Mouse (Mus musculus) cortical plate, adult 2 months (tissue): ENCODE measurements around the gene F2r. TPM values are rescaled to one million over a fixed set of nuclear protein-coding genes. Genes with fewer than 3 reads are reported as not detected.

Source experiments
- H3K27ac ChIP-seq: fragments of 200-500 bp; 2 replicates; pipeline ENCODE4 v1.5.1; 2012; ENCODE audit warnings: low read length, control low read depth, inconsistent platforms; ENCODE audit not compliant: insufficient read depth
- H3K4me1 ChIP-seq: fragments of 200-500 bp; 2 replicates; pipeline ENCODE4 v1.6.1; 2011; ENCODE audit warnings: low read length; ENCODE audit not compliant: control insufficient read depth, insufficient read depth
- H3K4me3 ChIP-seq: fragments of 200-500 bp; 2 replicates; pipeline ENCODE4 v1.5.1; 2011; ENCODE audit warnings: mild to moderate bottlenecking, low read length, control low read depth; ENCODE audit not compliant: insufficient read depth
- CTCF ChIP-seq: fragments of 200-500 bp; IDR thresholded peaks from 2 replicates; pipeline ENCODE4 v1.5.1; 2011; ENCODE audit warnings: mild to moderate bottlenecking, control low read depth, low read length; ENCODE audit not compliant: insufficient read depth; ENCODE audit errors: extremely low read depth
- POLR2A ChIP-seq: fragments of 200-500 bp; IDR thresholded peaks from 2 replicates; pipeline ENCODE4 v1.6.1; 2011; ENCODE audit warnings: mild to moderate bottlenecking, low read length, control low read depth; ENCODE audit not compliant: insufficient read depth; ENCODE audit errors: extremely low read depth
- polyA plus RNA-seq: library from polyadenylated mRNA; depleted of rRNA; stranded (reverse); fragments of >200 nt; gene quantifications from 2 replicates; pipeline ENCODE4 v1.2.3, GENCODE M21; 2012; rRNA removed

F2r gene
- 2.6 and 2.8 TPM in 2 replicates for polyA plus RNA-seq

- TF ChIP-seq POLR2A: no peak
- Histone ChIP-seq H3K27ac (no peak within 1 kb of the TSS), H3K4me1 (no peaks in the 10 kb centered on the region), H3K4me3 (peak within 1 kb of the TSS; percentile 47)
Observed at GRCm38 (mm10) chr13:95618309-95618712, at the start of gene F2r. TSS of gene F2r (minus strand) at chr13:95618487.

GRCm38 (mm10) chr13:95667260-95667659, 49.0 kb upstream of the F2r start:
- H3K4me3 ChIP-seq: no peak overlapping the region
- H3K27ac ChIP-seq: no peak overlapping the region
- no peak for TF ChIP-seq POLR2A
- peak; percentile 28; the same call in 1 of the 2 replicates for TF ChIP-seq CTCF
- no peaks in the 10 kb centered on the region for H3K4me1 ChIP-seq

- Histone ChIP-seq H3K4me3 (no peak overlapping the region), H3K4me1 (no peaks in the 10 kb centered on the region), H3K27ac (no peak overlapping the region)
- no peak for TF ChIP-seq CTCF
- no peak for TF ChIP-seq POLR2A
Observed at GRCm38 (mm10) chr13:95665644-95666356, 47.5 kb upstream of the F2r start.

GRCm38 (mm10) chr13:95663834-95664233, 45.5 kb upstream of the F2r start:
- Histone ChIP-seq H3K4me3 (no peak overlapping the region), H3K4me1 (no peaks in the 10 kb centered on the region), H3K27ac (no peak overlapping the region)
- TF ChIP-seq CTCF (no peak), POLR2A (no peak)

- TF ChIP-seq CTCF: no peak
- no peak for TF ChIP-seq POLR2A
- H3K27ac ChIP-seq: no peak overlapping the region
- no peaks in the 10 kb centered on the region for H3K4me1 ChIP-seq
- no peak overlapping the region for H3K4me3 ChIP-seq
Observed at GRCm38 (mm10) chr13:95659432-95659831, 41.1 kb upstream of the F2r start.

DNA sequence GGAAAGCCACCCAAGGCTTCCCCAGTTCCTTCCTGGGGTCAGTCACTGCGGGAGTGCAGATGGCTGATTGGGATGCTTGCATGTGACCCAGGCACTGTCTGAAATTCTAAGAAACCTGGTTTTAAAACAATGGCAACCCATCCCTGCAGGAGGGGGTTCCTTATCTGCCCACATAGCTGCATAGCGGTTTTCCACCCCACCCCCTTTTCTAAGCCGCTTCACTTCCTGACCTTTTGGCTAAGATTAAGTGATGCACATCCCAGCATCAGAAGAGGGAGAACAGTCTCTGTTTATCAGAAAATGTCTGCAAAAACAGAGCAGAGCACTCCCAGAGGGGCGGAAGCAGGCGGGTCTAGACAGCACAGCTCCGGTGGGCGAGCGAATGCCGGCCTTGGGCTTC, 38.9 kb upstream of the F2r start:
- no peaks in the 10 kb centered on the region for H3K4me1 ChIP-seq
- no peak overlapping the region for H3K27ac ChIP-seq
- H3K4me3 ChIP-seq: no peak overlapping the region
- TF ChIP-seq POLR2A: no peak
- no peak for TF ChIP-seq CTCF

GRCm38 (mm10) chr13:95655284-95655683, 37.0 kb upstream of the F2r start:
- TF ChIP-seq CTCF (no peak), POLR2A (no peak)
- Histone ChIP-seq H3K4me1 (no peaks in the 10 kb centered on the region), H3K27ac (no peak overlapping the region), H3K4me3 (no peak overlapping the region)

DNA sequence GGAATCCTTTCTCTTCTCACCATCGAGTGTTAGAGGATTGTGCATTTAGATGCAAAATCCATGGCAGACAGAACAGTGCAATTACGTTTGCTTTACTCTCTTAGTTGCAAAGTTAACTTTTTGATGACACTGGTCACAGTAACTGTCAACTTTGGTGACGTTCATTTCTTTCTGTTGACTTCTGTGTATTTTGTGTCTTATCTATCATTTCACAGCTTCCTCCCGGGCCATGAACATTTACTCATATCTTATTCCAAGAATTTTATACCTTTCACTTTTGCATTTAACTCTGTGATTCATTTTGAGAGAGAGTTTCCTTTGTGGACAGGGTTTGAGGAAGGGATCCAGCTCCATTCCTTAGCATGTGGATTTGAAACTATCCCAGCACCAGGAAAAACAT, 35.4 kb upstream of the F2r start:
- no peak overlapping the region for H3K27ac ChIP-seq
- no peaks in the 10 kb centered on the region for H3K4me1 ChIP-seq
- TF ChIP-seq CTCF (no peak), POLR2A (no peak)
- H3K4me3 ChIP-seq: no peak overlapping the region

DNA sequence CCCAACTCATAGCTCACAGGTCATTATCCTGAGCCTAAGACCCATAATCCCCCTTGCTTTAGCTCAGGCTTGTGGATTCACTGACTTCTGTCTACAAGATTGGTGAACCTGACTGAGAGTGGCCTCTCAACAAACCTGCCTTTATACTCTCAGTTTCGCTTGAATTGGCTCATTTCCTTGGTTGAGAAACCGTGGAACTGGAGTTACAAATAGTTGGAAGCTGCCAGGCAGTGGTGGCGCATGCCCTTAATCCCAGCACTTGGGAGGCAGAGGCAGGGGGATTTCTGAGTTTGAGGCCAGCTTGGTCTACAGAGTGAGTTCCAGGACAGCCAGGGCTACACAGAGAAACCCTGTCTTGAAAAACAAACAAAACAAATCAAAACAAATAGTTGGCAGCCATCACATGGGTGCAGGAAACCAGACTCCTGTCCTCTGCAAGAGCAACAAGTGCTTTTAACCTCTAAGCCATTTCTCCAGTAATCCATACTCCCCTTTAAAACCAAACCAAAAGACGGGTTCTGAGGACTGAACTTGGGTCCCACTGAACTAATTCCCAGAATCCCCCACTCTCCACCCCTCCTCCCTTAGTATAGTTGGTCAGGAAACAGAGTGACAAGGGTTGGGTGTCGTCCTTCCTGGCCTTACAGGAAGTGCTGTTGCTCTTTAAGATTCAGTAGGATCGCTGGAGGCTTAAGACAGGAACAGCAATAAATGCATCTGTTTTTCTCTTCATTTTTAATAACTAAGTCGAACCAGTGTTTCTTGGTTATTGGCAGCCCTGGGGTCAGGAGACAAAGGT, 33.8 kb upstream of the F2r start:
- TF ChIP-seq CTCF (no peak), POLR2A (no peak)
- no peak overlapping the region for H3K4me3 ChIP-seq
- no peak overlapping the region for H3K27ac ChIP-seq
- H3K4me1 ChIP-seq: no peaks in the 10 kb centered on the region

- H3K4me1 ChIP-seq: no peaks in the 10 kb centered on the region
- no peak overlapping the region for H3K27ac ChIP-seq
- TF ChIP-seq CTCF: no peak
- no peak for TF ChIP-seq POLR2A
- H3K4me3 ChIP-seq: no peak overlapping the region
Observed at GRCm38 (mm10) chr13:95649941-95650340, 31.7 kb upstream of the F2r start.
